Mouse (Mus musculus) CD4-positive, CD25-positive, alpha-beta regulatory T cell, adult 4 months (primary cell): Measurements from ENCODE around the gene Pah. TPM values are rescaled to one million over a fixed set of nuclear protein-coding genes. Genes with fewer than 3 reads are reported as not detected.

Experiments
- ATAC-seq: one replicate; pipeline ENCODE4 v1.8.0; 2017
- polyA plus RNA-seq, 2 experiments: library from polyadenylated mRNA; unstranded; fragments of 100-300 nt; shearing (Covaris generic); gene quantifications; one replicate each; pipeline ENCODE4 v1.2.1; 2017

Gene Pah
- polyA plus RNA-seq, 2 experiments from 2014 or later = not detected

GRCm38 (mm10) chr10:87508581-87508980 lies 13.0 kb upstream of the Pah start:
- no peak for ATAC-seq

GRCm38 (mm10) chr10:87513052-87513451 lies 8.5 kb upstream of the Pah start:
- ATAC-seq = no peak

- no peak for ATAC-seq
Observed at GRCm38 (mm10) chr10:87518585-87518984, 3.0 kb upstream of the Pah start.

- ATAC-seq = no peak
Observed at GRCm38 (mm10) chr10:87520401-87521116, 1.0 kb upstream of the Pah start.

- no peak for ATAC-seq
Observed at GRCm38 (mm10) chr10:87534172-87534571, 12.6 kb downstream of the Pah start.

GRCm38 (mm10) chr10:87545759-87546158 lies 24.2 kb downstream of the Pah start:
- ATAC-seq = no peak

- no peak for ATAC-seq
Observed at GRCm38 (mm10) chr10:87546299-87547234, 25.0 kb downstream of the Pah start.

GRCm38 (mm10) chr10:87552726-87553125 lies 31.1 kb downstream of the Pah start:
- ATAC-seq = peak; percentile 70

- no peak for ATAC-seq
Observed at GRCm38 (mm10) chr10:87556441-87556840, 34.8 kb downstream of the Pah start.

GRCm38 (mm10) chr10:87563818-87564217 lies 42.2 kb downstream of the Pah start:
- ATAC-seq = no peak

- ATAC-seq = no peak
Observed at GRCm38 (mm10) chr10:87565712-87566111, 44.1 kb downstream of the Pah start.

GRCm38 (mm10) chr10:87572500-87572899 lies 50.9 kb downstream of the Pah start:
- ATAC-seq = no peak

GRCm38 (mm10) chr10:87586696-87587095 lies 65.1 kb downstream of the Pah start:
- no peak for ATAC-seq

GRCm38 (mm10) chr10:87593916-87594315 lies 72.3 kb downstream of the Pah start:
- ATAC-seq = no peak

- peak; percentile 82 for ATAC-seq
Observed at GRCm38 (mm10) chr10:87596361-87597074, 74.9 kb downstream of the Pah start.

- ATAC-seq = peak; percentile 79
Observed at GRCm38 (mm10) chr10:87597075-87597677, 75.6 kb downstream of the Pah start.

GRCm38 (mm10) chr10:87602151-87602550 lies 80.6 kb downstream of the Pah start:
- no peak for ATAC-seq

GRCm38 (mm10) chr10:87625196-87625595 lies 103.6 kb downstream of the Pah start:
- ATAC-seq = no peak
